Mouse (Mus musculus): ENCODE measurements at regions not wholly inside any gene's neighbourhood (a gene's known extent, or its start where the extent isn't known, plus 50 kb on each side); places are given as distances from the start of the nearest gene placed in this dataset.

- TF ChIP-seq CTCF (IDR thresholded peaks at IDR 0.05; ENCODE audit: low read depth) (no peak), EP300 (optimal IDR thresholded peaks at IDR 0.05) (no peak)
These were observed 130.1 kb downstream of the Gxylt1 start for GRCm38 (mm10) chr15:93144899-93145298.
